In genomic region chr2:115385207-115386168, GRCm38 (mm10) we compare ENCODE assay signal across 10 mouse cellular contexts.
DNase-seq lines count a peak whose midpoint lies in the region; ATAC-seq and TF ChIP-seq lines count a peak whose summit lies in the region.
"Had no signal": no experiment of that assay in that cellular context is flagged by ENCODE, and none has a peak within 500 bp of the region (broad histone marks: within the 10 kb centered on the region; RNA-seq: fewer than 3 reads in every experiment).

No protein-coding gene starts in this region.

- peak overlapping the region; percentile 41 for H3K4me2 ChIP-seq in heart, embryonic 12.5 days
- no peak overlapping the region for H3K4me2 ChIP-seq in kidney, embryonic 14.5 days (replicated peaks; ENCODE audit: low read depth, low read length)
- peak overlapping the region; percentile 22; the same call in 1 of the 2 replicates for H3K4me2 ChIP-seq in midbrain, embryonic 13.5 days (replicated peaks)
- no peak overlapping the region for H3K4me2 ChIP-seq in forebrain, embryonic 11.5 days (ENCODE audit: low read depth, low read length, severe bottlenecking)
- H3K4me2 ChIP-seq: limb, embryonic 12.5 days had no signal

- H3K36me3 ChIP-seq in heart, embryonic 12.5 days = no peaks in the 10 kb centered on the region
- no peaks in the 10 kb centered on the region for H3K36me3 ChIP-seq in kidney, embryonic 14.5 days (ENCODE audit: control insufficient read depth, insufficient read depth, low read length)
- H3K36me3 ChIP-seq in midbrain, embryonic 13.5 days = no peaks in the 10 kb centered on the region
- H3K36me3 ChIP-seq in forebrain, embryonic 11.5 days (ENCODE audit: control insufficient read depth, insufficient read depth, low read length) = no peaks in the 10 kb centered on the region
- H3K36me3 ChIP-seq: limb, embryonic 12.5 days had no signal

- intact Hi-C loops in heart, postnatal 25 days (cut with DNase I) = no loop called here
- intact Hi-C loops in left cerebral cortex, adult 2 months (cut with DNase I) = no loop called here

- WGBS in heart, embryonic 12.5 days = 39% methylated on average over 16 of the region's 16 CpGs
- 28% methylated on average over 16 of the region's 16 CpGs for whole genome bisulfite sequencing in kidney, embryonic 14.5 days
- 41% methylated on average over 16 of the region's 16 CpGs for WGBS in midbrain, embryonic 13.5 days
- 58% methylated on average over 16 of the region's 16 CpGs for WGBS in forebrain, embryonic 11.5 days

- peak; percentile 85 for ATAC-seq in heart, embryonic 12.5 days (ENCODE audit: insufficient number of reproducible peaks, low FRiP score)
- ATAC-seq in kidney, embryonic 14.5 days (ENCODE audit: low FRiP score, low TSS enrichment) = peak; percentile 63
- ATAC-seq in midbrain, embryonic 13.5 days = peak; percentile 77
- no peak for ATAC-seq in forebrain, embryonic 11.5 days (replicated peaks; ENCODE audit: low FRiP score)

- peak overlapping the region; percentile 95 for H3K27ac ChIP-seq in heart, embryonic 12.5 days (ENCODE audit: poor library complexity, severe bottlenecking)
- peak overlapping the region; percentile 69 for H3K27ac ChIP-seq in kidney, embryonic 14.5 days (ENCODE audit: low read depth, low read length)
- H3K27ac ChIP-seq in midbrain, embryonic 13.5 days = no peak overlapping the region
- no peak overlapping the region for H3K27ac ChIP-seq in left cerebral cortex, adult 2 months
- H3K27ac ChIP-seq in forebrain, embryonic 11.5 days (ENCODE audit: low read depth, low read length) = no peak overlapping the region
- H3K27ac ChIP-seq: limb, embryonic 12.5 days had no signal

- peak overlapping the region; percentile 40; the same call in 1 of the 2 replicates for H3K9ac ChIP-seq in heart, embryonic 12.5 days
- H3K9ac ChIP-seq in kidney, embryonic 14.5 days (ENCODE audit: low read depth, low read length) = no peak overlapping the region
- H3K9ac ChIP-seq in midbrain, embryonic 13.5 days (replicated peaks) = no peak overlapping the region
- no peak overlapping the region for H3K9ac ChIP-seq in forebrain, embryonic 11.5 days (ENCODE audit: low read length)
- H3K9ac ChIP-seq: limb, embryonic 12.5 days had no signal

- no peak overlapping the region for H3K4me3 ChIP-seq in heart, embryonic 12.5 days
- H3K4me3 ChIP-seq in kidney, embryonic 14.5 days (ENCODE audit: low read length) = no peak overlapping the region
- no peak overlapping the region for H3K4me3 ChIP-seq in midbrain, embryonic 13.5 days (replicated peaks)
- no peak overlapping the region for H3K4me3 ChIP-seq in left cerebral cortex, adult 2 months
- H3K4me3 ChIP-seq in forebrain, embryonic 11.5 days (ENCODE audit: low read depth, low read length) = no peak overlapping the region
- H3K4me3 ChIP-seq: limb, embryonic 12.5 days had no signal

- no peak for DNase-seq in heart, postnatal 25 days (ENCODE audit: low spot score)
- peak; percentile 55 for DNase-seq in embryo, embryonic 10.5 days (ENCODE audit: low spot score)
- DNase-seq in left cerebral cortex, adult 2 months (ENCODE audit: extremely low spot score in 1 of 2, low spot score in 2 of 2) = no peak
- DNase-seq in forebrain, embryonic 11.5 days (ENCODE audit: low spot score) = no peak
- DNase-seq in gastrocnemius, postnatal 10 days = no peak
- DNase-seq: spleen, adult 18-20 months had no signal

- H3K9me3 ChIP-seq in heart, embryonic 12.5 days (replicated peaks) = no peaks in the 10 kb centered on the region
- no peaks in the 10 kb centered on the region for H3K9me3 ChIP-seq in kidney, embryonic 14.5 days (ENCODE audit: control insufficient read depth, low read length)
- no peaks in the 10 kb centered on the region for H3K9me3 ChIP-seq in midbrain, embryonic 13.5 days
- no peaks in the 10 kb centered on the region for H3K9me3 ChIP-seq in forebrain, embryonic 11.5 days (ENCODE audit: control insufficient read depth, low read length)
- H3K9me3 ChIP-seq: limb, embryonic 12.5 days had no signal

- no peak for TF ChIP-seq CTCF in left cerebral cortex, adult 2 months (IDR thresholded peaks at IDR 0.05)

- H3K27me3 ChIP-seq in heart, embryonic 12.5 days (replicated peaks) = no peaks in the 10 kb centered on the region
- H3K27me3 ChIP-seq in kidney, embryonic 14.5 days (ENCODE audit: control insufficient read depth, insufficient read depth, low read length) = no peaks in the 10 kb centered on the region
- 0 out of 2 replicates have a peak, but pooled peaks cover 6% of the 10 kb centered on the region for H3K27me3 ChIP-seq in midbrain, embryonic 13.5 days
- H3K27me3 ChIP-seq in forebrain, embryonic 11.5 days (ENCODE audit: control insufficient read depth, insufficient read depth, low read length) = no peaks in the 10 kb centered on the region

- peaks cover 19% of the 10 kb centered on the region for H3K4me1 ChIP-seq in heart, embryonic 12.5 days (replicated peaks)
- peaks cover 18% of the 10 kb centered on the region; the same call in 1 of the 2 replicates for H3K4me1 ChIP-seq in kidney, embryonic 14.5 days (ENCODE audit: control insufficient read depth, insufficient read depth, low read length)
- H3K4me1 ChIP-seq in midbrain, embryonic 13.5 days (replicated peaks) = peaks cover 16% of the 10 kb centered on the region
- 0 out of 2 replicates have a peak, but pooled peaks cover 7% of the 10 kb centered on the region for H3K4me1 ChIP-seq in forebrain, embryonic 11.5 days (replicated peaks; ENCODE audit: control insufficient read depth, insufficient read depth, low read length)

Comparison
In these comparisons a context has a peak if more than half of its experiments do, and no peak if none do; other contexts are left out.
1. H3K27ac ChIP-seq: peak in heart, embryonic 12.5 days (single experiment) and kidney, embryonic 14.5 days (single experiment); none in midbrain, embryonic 13.5 days (single experiment), left cerebral cortex, adult 2 months (single experiment) and forebrain, embryonic 11.5 days (single experiment).
2. H3K4me2 ChIP-seq: peak in heart, embryonic 12.5 days (single experiment) and midbrain, embryonic 13.5 days (single experiment); none in kidney, embryonic 14.5 days (single experiment) and forebrain, embryonic 11.5 days (single experiment).